Mouse (Mus musculus) embryo, embryonic 10.5 days (tissue): ENCODE results near the gene Crabp2.

Experiments
- DNase-seq: peaks from one replicate; pipeline ENCODE4 v3.0.0-alpha.2; 2015; ENCODE audit warnings: low spot score

The Crabp2 gene

DNA sequence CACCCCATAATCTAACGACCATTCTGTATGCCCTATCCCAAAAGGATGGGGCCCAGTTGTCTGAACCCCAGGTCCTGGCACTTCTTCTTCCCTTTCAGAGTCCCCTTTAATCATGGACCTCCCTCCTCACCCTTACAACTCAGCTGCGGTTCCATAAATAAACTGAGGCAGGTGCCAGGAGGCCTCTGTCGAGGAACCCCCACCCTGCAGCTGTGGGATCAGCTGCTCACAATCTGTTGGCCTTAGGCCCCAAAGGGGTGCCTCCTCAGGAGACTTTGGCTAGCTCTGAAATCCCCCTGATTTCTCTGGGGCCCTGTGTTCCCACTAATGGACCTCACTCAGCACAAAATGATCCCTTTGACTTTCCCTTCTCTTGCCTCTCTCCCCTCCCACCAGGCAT lies 35.6 kb downstream of the Crabp2 start:
- no peak for DNase-seq

DNA sequence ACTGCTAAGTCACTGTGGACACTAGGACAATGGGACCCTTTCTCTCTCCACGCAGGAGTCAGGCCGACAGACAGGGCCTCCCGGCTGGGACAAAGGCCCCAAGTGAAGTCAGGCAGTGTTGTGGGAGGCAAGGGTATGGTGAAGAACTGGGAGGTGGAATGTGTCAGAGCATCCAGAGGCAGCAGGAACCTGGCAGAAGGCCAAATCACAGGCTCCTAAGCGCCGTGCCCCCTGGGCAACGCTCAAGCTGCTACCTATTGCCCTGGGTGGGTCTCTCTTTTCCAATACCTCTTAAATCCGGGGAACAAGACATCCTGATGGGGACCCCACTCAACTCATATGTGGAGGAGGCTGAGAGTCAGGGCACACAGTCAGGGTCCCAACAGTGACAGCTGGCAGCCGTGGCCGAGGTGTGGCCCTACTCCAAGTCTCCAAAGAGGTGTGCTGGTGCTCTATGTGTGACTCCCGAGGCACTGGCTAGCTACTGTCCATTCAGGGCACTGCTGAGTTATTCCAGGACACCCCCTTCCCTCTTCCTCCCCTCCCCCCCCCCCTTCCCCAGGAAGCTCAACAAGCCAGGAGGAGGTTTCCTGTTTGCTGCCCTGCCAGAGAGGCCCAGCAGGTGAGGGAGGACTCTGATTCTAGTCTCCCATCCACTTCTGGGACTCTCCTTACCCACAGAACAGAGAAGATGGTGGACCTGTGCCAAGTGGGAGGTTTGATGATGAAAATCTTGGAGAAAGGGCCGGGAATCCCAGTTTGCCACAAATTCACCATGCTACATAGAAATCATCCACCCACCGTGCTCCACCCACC lies 37.2 kb downstream of the Crabp2 start:
- no peak for DNase-seq

DNA sequence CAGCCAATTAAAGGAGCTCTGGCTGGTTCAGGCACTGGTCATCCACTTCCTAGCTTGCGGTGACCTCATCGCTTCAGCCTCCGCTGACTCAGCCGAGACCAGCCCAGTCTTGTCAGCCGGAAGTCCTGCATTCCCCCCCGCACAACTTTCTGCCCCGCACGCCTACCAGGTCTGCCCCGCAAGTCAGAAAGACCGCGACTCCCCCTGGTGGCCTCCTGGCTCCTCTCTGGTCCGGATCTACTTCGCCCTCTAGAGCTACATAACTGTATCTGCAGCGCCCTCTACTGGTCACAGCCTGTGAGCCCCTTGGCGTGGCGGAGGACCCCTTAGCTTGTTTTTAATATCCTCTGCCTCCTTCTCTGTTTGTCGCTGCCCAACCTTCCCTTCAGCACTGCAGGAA lies 38.4 kb downstream of the Crabp2 start:
- peak; percentile 100 for DNase-seq

DNA sequence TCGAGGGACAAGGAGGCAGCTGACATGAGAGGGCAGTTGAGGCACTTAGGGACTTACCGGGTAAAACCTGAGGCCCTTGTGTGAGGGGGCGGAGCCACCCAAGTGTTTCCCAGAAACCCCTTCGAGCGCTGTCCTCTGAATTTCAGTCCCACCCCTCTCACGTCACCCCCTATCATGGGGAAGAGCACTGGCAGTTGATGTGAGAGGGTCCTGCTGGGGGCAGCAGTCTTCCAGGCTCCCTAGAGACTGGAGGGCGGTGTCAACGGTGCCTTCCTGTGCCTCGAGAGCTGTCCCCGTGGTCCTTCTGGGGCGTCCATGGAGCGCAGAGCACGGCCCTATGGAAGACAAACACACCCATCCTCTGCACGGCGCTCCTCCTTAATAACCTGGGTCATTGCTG lies 39.2 kb downstream of the Crabp2 start:
- DNase-seq, result peak; percentile 91

DNA sequence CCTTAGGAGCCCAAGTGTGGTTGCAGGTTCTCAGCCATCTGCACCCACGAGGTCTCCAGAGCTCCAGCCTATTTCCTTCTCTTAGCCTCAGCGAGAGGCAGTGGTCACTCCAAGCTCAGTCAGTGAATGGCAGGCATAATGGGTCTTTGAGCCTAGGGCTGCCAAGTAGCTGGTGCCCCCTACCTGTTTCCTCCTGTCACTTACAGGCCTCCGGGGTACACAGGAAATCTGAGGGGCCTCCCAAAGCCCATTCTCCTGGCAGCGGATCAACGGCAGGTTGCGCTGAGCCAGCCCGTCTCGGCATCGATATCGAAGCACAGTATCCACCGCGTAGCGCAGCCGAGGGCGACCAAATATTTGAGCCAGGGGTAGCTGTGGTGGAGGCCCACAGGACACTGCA lies 39.6 kb downstream of the Crabp2 start:
- DNase-seq, result no peak

DNA sequence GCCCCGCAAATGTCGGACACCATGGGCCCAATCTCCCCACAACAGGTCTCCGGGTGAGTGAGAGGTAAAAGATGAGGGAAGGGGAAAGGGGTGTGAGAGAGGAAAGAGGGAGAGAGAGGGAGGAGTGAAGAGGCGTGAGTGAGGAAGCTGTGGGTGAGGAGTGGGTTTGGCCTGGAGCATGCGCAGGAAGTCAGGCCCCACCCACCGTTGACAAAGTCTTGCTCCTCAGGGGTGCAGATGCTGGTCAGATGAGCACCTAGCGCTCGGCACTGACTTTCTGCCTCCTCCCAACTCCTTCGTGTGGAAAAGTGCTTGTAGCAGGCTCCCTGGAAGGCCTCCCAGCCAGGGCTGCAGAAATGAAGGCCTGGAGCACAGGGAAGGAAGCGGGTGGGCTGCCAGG lies 41.5 kb downstream of the Crabp2 start:
- DNase-seq, result no peak

DNA sequence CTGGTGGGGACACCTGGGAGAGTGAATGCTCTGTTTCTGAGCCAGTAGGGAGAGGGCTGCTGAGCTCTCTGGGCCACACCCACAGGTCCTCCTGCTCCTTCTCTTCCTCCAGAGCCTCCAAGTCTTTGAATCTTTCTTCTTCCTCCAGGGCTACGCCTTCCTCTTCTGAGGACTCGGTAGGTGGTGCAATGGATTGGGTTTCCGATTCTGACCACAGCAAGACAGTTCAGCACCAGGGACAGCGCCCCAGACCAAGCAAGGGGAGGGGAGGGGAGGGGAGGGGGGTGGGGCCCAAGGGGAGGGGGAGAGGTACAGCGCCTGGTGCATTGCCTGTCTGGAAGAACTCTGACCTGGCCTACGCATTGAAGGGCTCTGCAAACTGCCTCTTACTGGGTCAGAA lies 45.0 kb downstream of the Crabp2 start:
- DNase-seq, result peak; percentile 75

DNA sequence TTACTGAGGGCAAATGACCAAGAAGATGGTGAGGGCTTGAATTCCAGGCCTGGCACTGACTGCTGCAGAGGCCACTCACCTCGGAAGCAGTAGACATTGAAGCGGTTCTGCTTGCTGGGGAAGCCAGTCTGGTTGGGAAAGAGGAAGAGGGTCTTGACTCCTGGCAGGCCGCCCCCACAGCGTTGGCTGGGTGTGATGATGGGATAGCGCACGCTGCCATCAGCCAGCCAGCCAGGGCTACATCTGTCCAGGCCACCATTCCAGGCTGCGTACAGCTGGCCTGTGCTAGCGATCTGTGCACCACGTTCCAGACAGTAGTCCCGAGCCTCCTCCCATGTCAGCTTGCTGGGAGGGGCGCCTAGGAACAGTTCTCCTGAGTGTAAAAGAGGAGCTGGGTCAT lies 46.9 kb downstream of the Crabp2 start:
- DNase-seq, result no peak

DNA sequence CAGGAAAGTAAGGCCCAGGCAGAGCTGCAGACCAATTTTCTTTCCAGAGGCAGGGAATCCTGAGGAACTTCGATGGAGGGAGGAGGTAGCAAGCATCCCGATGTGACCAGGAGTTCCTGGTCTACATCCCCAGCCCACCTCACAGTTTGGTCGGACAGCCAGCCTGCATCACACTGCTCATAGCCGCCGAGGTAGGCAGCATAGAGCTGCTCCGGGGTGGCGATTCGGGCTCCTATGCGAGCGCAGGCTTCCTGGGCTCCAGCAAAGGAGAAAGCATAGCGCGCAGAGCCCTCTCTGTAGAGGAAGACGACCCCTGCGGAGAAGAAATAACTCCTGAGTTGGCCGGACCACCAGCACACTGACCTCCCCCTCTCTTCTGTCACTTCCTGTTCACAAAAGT lies 47.9 kb downstream of the Crabp2 start:
- DNase-seq, result no peak

DNA sequence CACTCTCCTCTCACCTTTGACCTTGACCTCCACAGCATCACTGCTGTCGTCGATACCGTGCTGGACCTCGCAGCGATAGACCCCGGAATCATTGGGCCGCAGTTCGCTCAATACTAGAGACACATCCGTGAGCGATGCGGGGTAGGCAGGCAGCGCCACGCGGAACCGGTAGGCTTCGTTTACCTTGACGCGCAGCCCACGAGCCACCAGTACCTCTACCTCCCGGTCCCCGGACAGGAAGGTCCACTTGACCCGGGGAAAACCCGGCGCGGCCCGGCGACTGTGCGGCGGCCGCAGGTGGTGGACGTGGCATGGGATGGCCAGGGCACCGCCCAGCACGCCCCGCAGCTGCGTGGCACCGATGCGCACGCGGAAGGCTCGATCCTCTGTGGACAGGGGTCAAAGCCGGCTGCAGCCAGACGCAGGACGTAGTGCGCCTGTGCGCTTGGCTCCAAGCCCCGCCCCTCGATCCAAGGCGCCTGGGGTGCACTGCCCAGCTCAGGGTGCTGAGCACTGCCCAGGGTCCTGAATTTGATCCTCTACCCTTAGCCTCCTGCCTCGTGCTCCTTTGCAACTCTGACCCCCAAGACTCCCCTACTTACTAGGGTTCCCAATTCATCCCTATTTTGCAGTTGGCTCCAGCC lies 48.6 kb downstream of the Crabp2 start:
- DNase-seq, result no peak

DNA sequence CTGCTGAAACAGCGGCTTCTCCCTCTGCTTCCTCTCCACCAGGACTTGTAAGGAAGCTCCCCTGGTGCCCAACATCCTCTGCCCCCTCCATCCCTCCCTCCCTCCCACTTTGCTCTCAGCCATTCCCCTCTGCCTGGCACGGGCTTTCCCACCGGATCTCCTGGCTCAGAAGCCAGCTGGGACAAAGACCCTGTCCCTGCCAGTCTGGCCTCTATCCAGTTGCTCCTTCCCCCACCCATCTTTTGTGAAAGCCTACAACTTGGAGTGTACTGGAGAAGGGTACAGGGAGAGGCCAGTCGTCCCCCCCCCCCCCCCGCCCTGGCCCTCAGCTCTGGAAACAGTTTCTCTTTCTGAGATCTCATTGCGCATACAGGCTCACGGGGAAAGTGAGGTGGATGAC lies 50.3 kb downstream of the Crabp2 start:
- DNase-seq, result no peak

DNA sequence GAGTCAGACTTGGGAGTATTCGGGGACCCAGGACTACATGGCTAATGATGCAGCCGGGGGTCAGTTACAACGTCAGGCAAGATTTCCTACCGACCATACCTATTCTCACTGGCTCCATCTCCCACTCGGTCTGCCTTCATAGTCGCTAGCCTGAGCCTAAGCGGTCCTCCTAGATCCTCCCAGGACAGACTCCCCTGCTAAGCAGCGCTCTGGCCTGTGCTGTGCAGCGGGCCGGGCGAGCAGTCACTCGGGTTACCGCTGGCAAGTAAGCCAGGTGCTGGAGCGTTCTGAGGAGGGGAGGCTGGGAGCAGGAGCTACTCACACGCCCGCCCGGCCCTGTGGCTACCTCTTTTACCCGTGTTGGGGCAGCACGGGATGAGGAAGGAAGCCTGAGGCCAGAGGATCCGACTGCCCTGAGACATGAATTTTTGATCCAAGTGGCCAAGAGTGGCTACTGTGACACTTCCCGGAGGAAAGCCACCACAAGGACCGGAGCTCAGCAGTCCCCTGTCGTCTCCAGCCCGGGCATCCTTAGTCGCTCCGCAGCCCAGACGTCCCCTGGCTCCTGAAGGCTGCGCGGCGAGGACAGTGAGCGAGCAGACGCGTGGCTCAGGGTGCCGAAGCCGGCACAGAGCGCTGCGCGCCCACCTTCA lies 50.9 kb downstream of the Crabp2 start:
- no peak for DNase-seq

DNA sequence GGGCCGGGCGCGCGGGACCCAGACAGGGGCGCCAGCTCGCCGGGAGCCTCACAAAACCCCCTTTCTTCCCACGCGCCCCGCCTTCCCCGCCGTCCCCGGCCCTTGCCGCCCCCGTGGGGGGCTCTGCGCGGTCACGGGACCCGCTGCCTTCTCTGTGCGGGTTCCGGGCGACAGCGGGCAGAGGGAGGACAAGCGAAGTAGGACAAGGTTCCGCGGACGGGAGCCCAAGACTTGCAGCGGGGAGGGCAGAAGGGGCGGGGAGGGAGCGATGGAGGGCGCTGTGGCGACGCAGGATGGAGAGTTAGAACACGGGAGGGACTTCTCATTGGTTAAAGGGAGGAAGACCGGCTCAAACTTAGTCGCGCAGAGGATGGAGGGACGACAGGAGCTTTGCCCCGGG lies 51.7 kb downstream of the Crabp2 start, which contains the start of gene Bcan:
Gene Bcan, minus strand, starts transcription at position 50 of the 400 bp plus-strand sequence.
- DNase-seq, result no peak

DNA sequence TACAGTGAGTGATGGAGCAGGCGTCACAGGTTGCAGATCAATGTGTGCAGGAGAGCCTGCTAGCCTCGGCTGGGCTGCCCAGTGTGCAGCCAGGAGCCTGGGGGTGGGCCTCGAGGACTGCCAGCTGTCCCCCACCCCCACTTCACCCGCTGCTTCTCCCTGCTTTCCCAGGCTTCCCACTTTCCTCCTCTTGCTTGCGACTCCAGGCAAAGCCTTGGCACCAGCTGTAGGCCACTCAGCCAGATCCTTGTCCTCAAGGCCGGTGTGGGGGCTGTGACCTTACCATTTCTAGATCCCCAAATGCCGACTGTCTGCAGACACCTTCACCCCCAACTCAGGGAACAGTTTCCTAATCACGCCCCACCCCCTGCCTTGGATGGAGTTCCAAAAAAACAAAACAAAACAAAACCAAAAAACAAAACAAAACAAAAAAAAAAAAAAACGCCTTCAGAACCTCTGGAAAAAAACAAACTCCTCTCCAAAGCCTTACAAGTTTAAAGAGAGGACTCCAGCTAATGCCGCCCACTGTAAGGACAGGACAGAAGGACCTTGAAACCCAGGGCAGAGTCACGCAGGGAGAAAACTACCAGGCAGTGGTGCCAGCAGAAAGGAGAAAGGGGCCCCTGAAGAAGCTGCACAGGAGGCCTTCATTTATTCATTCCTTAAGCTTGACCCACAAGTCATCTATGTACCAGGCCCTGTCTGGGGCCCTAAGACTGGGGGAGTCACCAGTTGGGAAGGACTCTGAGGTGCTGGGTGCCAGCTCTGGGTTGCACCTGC lies 52.5 kb downstream of the Crabp2 start:
- no peak for DNase-seq

DNA sequence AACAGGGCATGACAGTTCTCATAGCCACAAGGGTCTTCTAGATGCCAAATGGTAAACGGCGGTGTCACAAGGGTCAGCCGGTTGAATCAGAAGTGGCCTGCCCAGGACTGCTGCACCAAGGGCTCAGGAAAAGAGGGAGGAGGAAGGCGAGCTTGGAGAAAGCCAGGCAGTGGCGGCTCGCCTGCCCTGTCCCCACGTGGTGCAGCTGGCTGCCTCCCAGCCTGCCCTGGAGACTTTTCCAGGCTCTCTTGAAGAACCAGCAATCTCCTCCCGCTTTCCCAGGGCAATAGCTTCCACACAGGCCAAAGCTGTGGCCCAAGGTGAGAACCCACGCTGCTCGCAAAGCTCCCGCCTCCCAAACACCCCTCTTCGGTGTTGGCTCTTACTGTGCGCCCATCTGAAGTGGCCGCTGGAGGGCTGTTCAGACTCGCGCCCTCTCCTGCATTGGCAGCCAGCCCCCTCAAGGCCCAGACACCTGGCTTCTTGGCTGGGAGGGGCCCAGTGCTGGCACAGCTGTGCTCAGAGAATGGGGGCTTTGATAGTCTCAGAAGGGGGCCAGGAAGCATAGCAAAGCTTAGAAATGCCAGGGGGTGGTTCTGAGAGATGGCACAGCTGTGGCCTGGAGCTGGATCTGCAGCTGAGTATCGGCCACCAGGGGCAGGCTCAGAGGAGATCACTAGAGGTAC lies 54.0 kb downstream of the Crabp2 start:
- DNase-seq, result no peak
